Mouse (Mus musculus) mouse trophoblast stem cell (cell line): ENCODE results near the gene Fto.

Source experiments
- in situ Hi-C, 2 experiments: fragments of 300-500 bp; cut with MseI, MboI; formaldehyde crosslinking; loops; 2 replicates in 1 of 2; 3 replicates in 1 of 2; pipeline ENCODE4 v1.15.1; 2025

Fto gene

GRCm38 (mm10) chr8:91611723-91612362, 298.5 kb downstream of the Fto start:
- in situ Hi-C loops = no loop called here

DNA sequence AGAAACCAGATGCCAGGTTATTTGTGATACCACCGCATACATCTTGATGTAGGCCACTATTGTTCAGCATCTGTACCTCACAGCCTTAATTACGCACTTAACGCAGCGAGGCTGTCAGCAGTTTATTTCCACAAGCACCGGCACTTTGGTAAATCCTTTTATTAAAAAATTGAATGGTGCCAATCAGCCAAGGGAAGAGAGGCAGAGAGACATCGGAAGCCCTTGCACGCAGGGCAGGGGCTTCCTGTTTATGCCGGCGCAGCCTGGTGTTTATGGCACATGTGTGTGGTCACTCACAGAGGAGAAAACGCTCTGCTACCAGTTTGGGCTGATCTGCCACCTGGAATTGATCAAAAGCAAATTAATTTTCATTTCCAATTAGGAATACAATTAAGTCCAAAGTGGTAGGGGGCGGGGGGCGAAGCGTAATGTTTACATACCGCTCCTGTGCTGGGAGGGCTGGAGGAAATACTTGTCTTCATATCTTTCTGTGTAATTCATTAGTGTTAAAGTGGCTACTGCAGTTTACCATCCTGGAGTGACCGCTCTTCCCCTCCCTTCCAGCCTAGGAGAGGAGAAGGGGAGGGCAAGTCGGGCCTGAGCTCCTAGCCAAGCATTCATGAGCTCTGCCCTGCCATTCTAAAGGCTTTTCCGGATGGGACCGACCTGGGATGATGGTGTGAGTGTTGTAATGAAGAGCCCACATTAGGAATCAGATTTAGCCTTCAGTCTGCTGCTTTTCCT, 299.2 kb downstream of the Fto start:
- in situ Hi-C loops = no loop called here

- in situ Hi-C loops = no loop called here
These were observed 300.3 kb downstream of the Fto start for GRCm38 (mm10) chr8:91613603-91614002.

- in situ Hi-C loops = no loop called here
These were observed 301.9 kb downstream of the Fto start for GRCm38 (mm10) chr8:91615196-91615595.

DNA sequence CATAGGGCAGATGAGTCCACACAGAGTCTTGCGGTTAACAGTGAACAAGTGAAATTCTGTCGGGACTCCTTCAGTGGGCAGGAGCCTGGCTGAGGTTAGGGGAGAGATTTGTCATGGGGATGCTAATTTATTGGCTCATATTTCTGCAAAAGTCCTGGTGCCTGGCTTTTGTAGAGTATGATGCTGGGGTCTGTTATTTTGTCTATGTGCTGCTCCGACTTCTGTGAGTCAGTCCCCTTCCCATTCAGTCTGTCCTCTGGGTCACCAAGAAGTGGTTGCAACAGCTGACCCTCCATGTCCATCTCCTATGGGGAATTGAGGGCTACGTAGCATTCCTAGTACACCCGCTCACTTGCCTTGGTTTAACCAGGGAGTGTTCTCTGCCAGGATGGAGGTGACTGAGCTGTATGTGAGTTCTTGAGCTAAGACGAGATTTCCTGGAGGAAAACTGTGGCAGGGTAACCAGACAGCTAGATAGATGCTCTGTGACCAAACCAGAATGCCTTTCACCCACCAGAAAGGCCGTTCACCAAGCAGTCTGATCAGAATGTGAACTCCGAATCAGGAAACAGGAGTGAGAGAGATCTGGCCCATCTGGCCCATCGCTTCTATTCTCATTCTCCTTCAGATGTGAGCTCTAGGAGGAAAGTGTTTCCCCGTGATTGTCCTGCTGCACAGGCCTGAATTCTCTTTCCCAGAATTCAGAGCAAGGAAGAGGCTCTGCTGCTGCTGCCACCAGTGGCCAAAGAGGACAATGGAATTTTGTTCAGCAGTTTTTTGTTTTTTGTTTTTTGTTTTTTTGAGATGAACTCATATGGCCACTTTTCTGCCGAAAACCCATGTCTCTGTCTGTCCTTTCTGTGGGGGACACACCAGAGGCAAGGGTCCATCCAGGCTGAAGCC, 302.7 kb downstream of the Fto start:
- in situ Hi-C loops = no loop called here

DNA sequence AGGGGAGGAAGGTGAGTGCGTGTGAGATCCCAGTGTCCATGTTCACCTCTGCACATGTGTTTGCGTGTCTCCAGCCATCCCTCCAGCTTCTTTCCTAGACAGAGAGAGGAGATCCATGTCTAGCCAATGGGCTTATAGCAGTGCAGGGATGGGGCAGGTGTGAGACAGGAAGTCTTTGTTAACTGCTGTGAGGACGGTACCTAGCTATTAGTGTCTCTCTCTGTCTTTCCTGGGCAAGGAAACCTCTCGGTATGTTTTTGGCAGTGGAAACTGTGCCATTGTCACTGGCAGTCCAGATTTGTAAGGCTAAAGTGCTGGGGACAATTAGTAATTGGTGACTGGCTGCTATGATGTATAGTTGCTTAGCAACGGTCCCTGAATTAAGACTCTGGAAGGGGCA, 304.4 kb downstream of the Fto start:
- in situ Hi-C loops = no loop called here

- in situ Hi-C loops = no loop called here
These were observed 309.4 kb downstream of the Fto start for GRCm38 (mm10) chr8:91622757-91623156.

GRCm38 (mm10) chr8:91625686-91626558, 312.6 kb downstream of the Fto start:
- in situ Hi-C loops = no loop called here

DNA sequence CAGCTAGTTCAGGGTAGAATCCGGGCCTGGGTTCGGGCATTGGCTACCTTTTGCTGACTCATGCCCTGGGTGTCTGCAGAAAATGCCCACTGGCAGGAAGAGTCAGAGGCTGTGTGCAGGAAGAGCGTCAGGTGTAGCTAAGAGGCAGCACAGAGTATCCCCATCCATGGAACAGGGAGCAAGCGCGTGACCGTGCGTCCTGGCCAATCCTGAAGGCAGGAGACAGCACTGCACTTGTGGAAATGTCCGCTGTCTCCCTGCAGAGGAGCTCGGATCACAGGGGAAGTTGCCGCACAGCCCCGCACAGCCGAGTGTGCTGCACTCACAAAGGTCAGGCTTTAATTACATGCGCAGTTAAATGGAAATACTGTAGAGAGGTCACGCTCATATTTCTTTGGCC, 316.3 kb downstream of the Fto start:
- in situ Hi-C loops = no loop called here

DNA sequence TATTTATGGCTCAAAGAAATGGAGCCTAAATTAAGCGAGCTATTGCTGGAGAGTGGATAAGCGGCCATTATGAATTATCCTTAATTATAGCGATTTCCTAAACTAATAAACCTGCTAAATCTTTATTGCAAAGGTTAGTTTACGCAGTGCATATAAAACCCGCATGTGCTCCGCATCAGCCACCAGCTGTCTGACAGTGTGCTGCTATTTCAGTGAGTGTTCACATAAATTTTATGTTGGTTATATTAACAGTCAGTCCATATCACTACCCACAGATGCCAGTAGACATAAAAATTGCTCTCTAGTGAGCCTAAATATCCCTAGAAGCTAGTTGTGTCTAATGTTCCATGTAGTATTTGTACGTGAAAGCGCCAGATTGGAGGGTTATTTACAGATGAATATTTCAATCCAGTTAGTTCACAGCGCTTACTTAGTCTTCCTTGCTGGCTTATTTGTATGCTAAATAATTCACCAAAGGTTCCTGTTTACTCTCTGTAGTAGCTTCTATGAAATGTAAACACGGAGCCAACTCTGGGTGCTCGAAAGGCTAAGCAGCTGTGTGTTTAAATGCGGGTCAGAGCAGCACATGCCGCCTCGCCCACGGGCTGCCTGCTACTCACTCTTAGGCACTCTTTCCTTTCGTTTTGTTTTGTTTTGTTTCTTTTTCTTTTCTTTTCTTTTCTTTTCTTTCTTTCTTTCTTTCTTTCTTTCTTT, 317.2 kb downstream of the Fto start:
- in situ Hi-C loops = no loop called here

GRCm38 (mm10) chr8:91632411-91632810, 319.1 kb downstream of the Fto start:
- in situ Hi-C loops = no loop called here

- in situ Hi-C loops = no loop called here
These were observed 322.1 kb downstream of the Fto start for GRCm38 (mm10) chr8:91635406-91635805.

- in situ Hi-C loops = no loop called here
These were observed 323.6 kb downstream of the Fto start for GRCm38 (mm10) chr8:91636887-91637286.

DNA sequence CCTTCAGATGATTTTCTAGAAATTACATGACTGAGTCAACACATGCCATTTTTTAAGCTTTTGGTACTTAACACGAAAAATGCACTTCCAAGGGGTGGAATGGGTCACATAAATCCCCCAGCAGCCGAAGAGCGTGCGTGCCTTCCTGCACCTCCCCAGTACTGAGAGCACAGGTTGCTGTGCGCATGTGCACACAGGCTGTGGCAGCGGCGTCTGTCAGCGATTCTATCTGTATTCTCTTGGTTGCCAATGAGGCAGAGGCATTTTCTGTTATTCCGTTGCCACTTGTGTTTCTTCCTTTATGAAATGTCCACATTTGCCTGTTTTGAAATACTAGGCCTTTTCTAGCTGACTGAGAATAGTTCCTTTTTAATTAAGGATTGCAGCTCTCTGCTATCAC, 324.4 kb downstream of the Fto start:
- in situ Hi-C loops = no loop called here

DNA sequence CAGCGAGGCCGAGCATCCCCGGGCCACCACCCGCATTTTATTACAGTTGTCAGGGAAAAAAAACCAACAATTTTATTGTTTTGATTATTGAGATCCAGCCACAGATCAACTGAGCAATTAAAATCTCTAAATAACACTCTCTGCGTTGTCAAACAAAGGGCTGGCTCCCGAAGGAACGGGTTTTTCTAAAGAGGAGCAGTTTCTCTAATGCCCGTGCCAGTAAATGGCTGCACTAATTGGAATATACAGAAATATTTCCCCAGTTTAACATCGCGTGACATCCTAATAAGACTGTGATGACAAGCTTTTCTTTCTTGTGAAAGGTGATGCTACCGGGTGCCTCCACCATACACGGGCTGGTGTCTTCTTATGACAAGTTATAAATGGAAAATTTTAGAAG, 324.9 kb downstream of the Fto start:
- in situ Hi-C loops = no loop called here

DNA sequence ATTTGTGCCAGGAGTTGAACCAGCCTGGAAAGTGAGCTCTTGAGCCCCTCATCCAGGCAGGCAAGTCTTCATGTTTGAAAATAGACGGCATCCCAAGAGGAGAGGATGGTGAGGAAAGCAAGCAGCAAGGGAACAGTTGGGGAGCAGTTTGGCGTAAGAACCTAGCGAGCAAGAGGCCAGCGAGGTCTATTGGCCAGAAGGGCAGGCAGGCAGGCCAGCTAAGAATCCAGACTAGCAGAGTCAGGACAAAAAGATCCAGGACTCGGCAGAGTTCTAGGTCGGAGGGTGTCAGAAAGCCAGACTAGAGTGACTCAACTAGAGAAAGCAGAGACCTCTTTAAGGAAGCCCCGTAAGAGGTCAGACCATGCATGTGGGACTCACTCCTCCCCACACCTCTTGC, 327.1 kb downstream of the Fto start:
- in situ Hi-C loops = no loop called here

GRCm38 (mm10) chr8:91645484-91645883, 332.2 kb downstream of the Fto start:
- in situ Hi-C loops = no loop called here

DNA sequence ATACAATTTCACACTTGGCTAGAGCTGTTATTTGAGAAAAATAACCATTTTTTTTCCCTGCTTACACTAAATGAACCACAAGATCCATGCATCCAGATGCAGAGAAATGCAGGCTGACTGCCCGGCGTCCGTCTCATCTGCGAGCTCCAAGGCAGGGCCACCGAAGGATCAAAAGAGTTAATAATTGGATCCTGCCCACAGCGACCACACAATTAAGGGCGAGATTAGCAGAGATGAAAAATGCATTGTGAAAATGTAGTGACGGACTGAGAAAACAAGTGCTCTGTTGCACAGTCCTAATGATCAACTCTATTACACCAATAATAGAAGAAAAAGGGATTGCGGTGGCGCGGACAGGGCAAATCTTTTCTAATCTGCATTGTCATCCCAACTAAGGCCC, 334.6 kb downstream of the Fto start:
- in situ Hi-C loops = no loop called here

DNA sequence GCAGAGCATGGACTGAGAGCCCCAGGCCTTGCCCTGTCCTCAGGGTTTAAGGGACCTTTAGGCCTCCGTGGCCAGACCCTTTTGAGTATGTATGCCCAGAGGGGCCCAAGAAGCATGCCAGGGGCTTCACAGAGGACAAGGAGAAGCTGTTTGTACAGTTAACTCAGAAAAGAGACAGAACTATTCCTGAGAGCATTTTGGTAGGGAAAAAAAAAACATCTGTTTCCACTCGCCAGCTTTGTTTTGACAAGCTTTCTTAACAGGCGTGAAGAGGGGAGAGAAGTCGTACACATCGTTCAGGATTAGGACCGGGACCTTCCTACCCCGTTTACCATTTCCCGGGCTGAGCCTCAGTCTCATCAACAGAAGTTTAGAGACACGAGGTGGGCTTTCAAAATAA, 335.5 kb downstream of the Fto start:
- in situ Hi-C loops = no loop called here

GRCm38 (mm10) chr8:91653561-91653960, 340.2 kb downstream of the Fto start:
- in situ Hi-C loops = no loop called here

DNA sequence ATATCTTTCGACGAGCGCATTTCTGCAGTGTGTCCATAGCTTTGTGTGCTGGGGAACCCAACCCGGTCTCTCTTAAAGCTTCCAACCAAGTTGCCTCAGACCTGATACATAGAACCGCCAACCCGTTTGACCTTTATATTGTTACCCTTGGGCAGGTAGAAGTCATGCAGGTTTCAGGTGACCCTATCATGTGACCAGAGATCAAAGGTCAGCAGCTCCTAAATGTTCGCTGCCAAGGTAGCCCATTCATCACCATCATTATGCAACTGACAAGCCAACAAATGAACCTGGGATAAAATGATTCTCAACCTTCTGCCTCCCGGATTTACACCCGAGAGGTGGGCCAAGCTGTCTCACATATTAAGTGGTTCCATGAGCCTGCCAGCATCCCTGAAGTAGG, 344.1 kb downstream of the Fto start:
- in situ Hi-C loops = no loop called here
